Mouse (Mus musculus) lung, embryonic 14.5 days (tissue): ENCODE measurements around the gene Cavin4. TPM values are rescaled to one million over a fixed set of nuclear protein-coding genes. Genes with fewer than 3 reads are reported as not detected.
A peak's percentile ranks its signal among the peaks of the same experiment; 100 is the strongest.

Source experiments
- ATAC-seq: fragments of 200-750 bp; cut with Nextera tagmentation; 2 replicates; pipeline ENCODE4 v1.8.0; 2017; ENCODE audit warnings: mild to moderate bottlenecking, moderate TSS enrichment, moderate library complexity; ENCODE audit not compliant: insufficient read depth
- DNase-seq: peaks from one replicate; pipeline ENCODE4 v3.0.0-alpha.2; 2015
- H3K27ac ChIP-seq: fragments of 300-500 bp; sonication (generic); 2 replicates; pipeline ENCODE4 v1.5.1; 2014; ENCODE audit warnings: low read depth, mild to moderate bottlenecking, moderate library complexity
- H3K27me3 ChIP-seq: fragments of 300-500 bp; sonication (generic); 2 replicates; pipeline ENCODE4 v1.6.1; 2014; ENCODE audit warnings: low read length, control low read depth; ENCODE audit not compliant: insufficient read depth
- H3K36me3 ChIP-seq: fragments of 300-500 bp; sonication (generic); 2 replicates; pipeline ENCODE4 v1.6.1; 2014; ENCODE audit warnings: control low read depth; ENCODE audit not compliant: insufficient read depth
- H3K4me1 ChIP-seq: fragments of 300-500 bp; sonication (generic); 2 replicates; pipeline ENCODE4 v1.6.1; 2014; ENCODE audit warnings: antibody characterized with exemption, control low read depth; ENCODE audit not compliant: insufficient read depth
- H3K4me2 ChIP-seq: fragments of 300-500 bp; sonication (generic); 2 replicates; pipeline ENCODE4 v1.6.1; 2014; ENCODE audit warnings: mild to moderate bottlenecking
- H3K4me3 ChIP-seq: fragments of 300-500 bp; sonication (generic); 2 replicates; pipeline ENCODE4 v1.5.1; 2014; ENCODE audit warnings: low read depth, low read length
- H3K9ac ChIP-seq: fragments of 300-500 bp; sonication (generic); 2 replicates; pipeline ENCODE4 v1.6.1; 2014
- H3K9me3 ChIP-seq: fragments of 300-500 bp; sonication (generic); 2 replicates; pipeline ENCODE4 v1.6.1; 2016; ENCODE audit warnings: low read depth, low read length, control low read depth
- CTCF ChIP-seq: IDR thresholded peaks from 2 replicates; pipeline ENCODE4 v1.5.1; 2016; ENCODE audit warnings: antibody characterized with exemption, low read depth
- WGBS: fragments of 180-500 bp; shearing (Covaris S2); extraction: QIAGEN DNeasy Blood & Tissue Kit; methylation state at CpG from one replicate; pipeline ENCODE4 v1.1.7; 2014; 5-methylcytosine and 5-hydroxymethylcytosine counted together
- polyA plus RNA-seq: library from polyadenylated mRNA; unstranded; fragments of >200 nt; fragmentation: Nextera tagmentation; extraction: Ambion mirVana; gene quantifications from 2 replicates; pipeline ENCODE4 v1.2.1, GENCODE M21; 2014

The Cavin4 gene
- polyA plus RNA-seq, 1 experiment from 2014 or later: 1.6 TPM

DNA sequence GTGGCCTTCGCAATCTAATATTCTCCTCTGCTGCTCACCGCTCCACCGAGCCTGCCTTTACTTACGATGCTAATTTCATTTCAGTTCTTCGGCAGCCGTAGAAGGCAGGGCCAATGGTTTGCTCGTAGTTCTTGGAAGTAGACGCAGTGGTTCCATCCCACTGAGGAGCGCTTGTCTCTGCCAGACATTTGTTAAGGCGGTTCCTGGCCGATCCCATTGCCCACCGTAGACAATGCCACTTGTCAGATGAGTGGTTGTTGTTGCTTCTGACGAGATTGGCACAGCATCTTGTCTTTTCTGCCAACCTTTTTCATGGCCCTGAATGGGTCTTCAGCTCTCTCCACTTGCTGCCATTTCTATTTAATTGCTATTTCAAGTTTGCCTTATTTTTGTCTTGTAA lies 33.9 kb upstream of the Cavin4 start:
- 95% methylated on average over 13 of the region's 13 CpGs for WGBS
- ATAC-seq (no peak), DNase-seq (no peak)
- H3K4me3 ChIP-seq: no peak overlapping the region
- no peak overlapping the region for H3K27ac ChIP-seq
- no peaks in the 10 kb centered on the region for H3K27me3 ChIP-seq
- peaks cover 30% of the 10 kb centered on the region; the same call in 1 of the 2 replicates for H3K36me3 ChIP-seq
- no peak for TF ChIP-seq CTCF
- no peaks in the 10 kb centered on the region for H3K4me1 ChIP-seq
- H3K4me2 ChIP-seq: no peak overlapping the region
- H3K9ac ChIP-seq: no peak overlapping the region
- no peaks in the 10 kb centered on the region for H3K9me3 ChIP-seq

DNA sequence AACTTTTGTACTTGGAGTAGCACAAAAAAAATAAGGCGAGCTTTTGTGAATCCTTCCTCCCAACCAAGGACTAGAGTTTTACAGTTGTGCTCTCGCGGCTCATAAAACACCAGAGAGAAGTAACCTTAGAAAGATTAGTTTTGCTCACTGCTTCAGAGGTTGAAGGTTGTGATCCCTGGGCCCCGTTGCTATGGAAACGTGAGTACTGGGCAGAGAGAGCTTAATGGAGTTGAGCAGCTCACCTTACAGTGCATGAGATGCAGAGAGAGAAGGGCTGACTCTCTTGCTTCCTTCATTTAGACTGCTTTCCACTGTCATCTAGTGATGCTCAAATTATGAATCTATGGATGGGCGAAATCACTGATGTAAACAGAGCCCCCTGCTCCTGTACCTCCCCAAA lies 29.8 kb upstream of the Cavin4 start:
- Histone ChIP-seq H3K36me3 (peaks cover 25% of the 10 kb centered on the region), H3K27me3 (no peaks in the 10 kb centered on the region), H3K27ac (no peak overlapping the region), H3K4me2 (no peak overlapping the region), H3K4me1 (no peaks in the 10 kb centered on the region), H3K9ac (no peak overlapping the region), H3K4me3 (no peak overlapping the region), H3K9me3 (no peaks in the 10 kb centered on the region)
- DNase-seq (no peak), ATAC-seq (no peak)
- WGBS: 66% methylated on average over 6 of the region's 6 CpGs
- TF ChIP-seq CTCF: no peak

DNA sequence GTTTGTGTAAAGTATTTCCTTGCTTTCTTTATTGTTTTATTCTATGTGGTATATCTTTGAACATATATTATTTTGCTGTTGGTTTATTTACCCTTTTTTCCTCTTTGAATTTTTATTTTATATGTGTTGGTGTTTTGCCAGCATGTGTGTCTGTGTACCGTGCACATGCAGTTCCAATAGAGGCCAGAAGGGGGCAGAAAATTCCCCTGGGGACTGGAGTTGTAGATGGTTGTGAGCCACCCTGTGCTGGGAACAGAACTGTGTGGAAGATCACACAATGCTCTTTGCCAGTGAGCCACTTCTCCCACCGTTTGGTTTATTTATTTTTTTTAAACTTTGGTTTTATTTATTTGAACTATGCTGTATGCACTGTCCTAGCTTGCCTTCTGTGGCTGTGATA lies 29.3 kb upstream of the Cavin4 start:
- H3K4me2 ChIP-seq: no peak overlapping the region
- TF ChIP-seq CTCF: peak; percentile 62
- H3K4me1 ChIP-seq: no peaks in the 10 kb centered on the region
- DNase-seq (peak; percentile 57), ATAC-seq (no peak)
- no peaks in the 10 kb centered on the region for H3K9me3 ChIP-seq
- 52% methylated on average over 2 of the region's 2 CpGs for WGBS
- H3K27me3 ChIP-seq: no peaks in the 10 kb centered on the region
- no peak overlapping the region for H3K4me3 ChIP-seq
- peaks cover 23% of the 10 kb centered on the region for H3K36me3 ChIP-seq
- no peak overlapping the region for H3K27ac ChIP-seq
- no peak overlapping the region for H3K9ac ChIP-seq

DNA sequence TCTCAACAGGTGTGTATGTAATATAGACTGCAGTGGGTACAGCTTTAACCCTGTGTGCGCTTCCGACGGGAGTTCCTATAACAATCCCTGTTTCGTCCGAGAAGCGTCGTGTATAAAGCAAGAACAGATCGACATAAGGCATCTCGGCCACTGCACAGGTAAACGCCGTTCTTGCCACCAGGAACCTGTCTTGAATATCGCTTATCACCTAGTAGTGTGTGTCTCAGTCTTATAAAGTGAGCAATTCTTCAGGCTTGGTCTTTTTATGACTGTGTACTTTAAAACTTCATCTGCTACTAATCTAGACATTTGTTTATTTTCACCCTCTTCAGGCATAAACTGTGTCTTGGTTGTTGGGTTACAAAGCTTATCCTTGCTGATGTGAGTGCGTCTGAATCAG lies 26.5 kb upstream of the Cavin4 start:
- Histone ChIP-seq H3K36me3 (peaks cover 34% of the 10 kb centered on the region), H3K9me3 (no peaks in the 10 kb centered on the region), H3K4me2 (no peak overlapping the region), H3K4me3 (no peak overlapping the region), H3K9ac (no peak overlapping the region), H3K27ac (no peak overlapping the region), H3K27me3 (no peaks in the 10 kb centered on the region), H3K4me1 (no peaks in the 10 kb centered on the region)
- TF ChIP-seq CTCF: no peak
- 63% methylated on average over 13 of the region's 13 CpGs for WGBS
- DNase-seq (no peak), ATAC-seq (no peak)

DNA sequence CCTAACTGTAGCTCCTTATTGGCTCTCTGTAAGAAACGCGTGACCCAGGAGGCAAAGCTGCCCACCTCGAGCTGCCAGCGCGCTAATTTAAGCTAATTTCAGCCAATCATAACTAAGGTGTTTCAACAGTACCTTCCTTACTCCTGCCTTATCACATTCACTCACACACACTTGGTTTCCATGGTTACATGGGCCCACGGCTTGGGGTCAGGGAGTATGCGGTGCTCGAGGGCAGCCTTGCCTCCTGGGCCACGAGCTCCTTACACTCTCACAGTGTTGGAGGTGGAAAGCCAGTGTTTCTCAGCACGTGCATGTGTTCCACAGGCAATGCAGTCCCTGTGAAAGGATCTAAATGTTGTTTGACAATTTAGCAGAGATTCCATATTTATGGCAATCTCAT lies 25.2 kb upstream of the Cavin4 start:
- Histone ChIP-seq H3K9ac (no peak overlapping the region), H3K36me3 (peaks cover 37% of the 10 kb centered on the region), H3K4me1 (no peaks in the 10 kb centered on the region), H3K9me3 (no peaks in the 10 kb centered on the region), H3K27ac (no peak overlapping the region), H3K27me3 (no peaks in the 10 kb centered on the region), H3K4me3 (no peak overlapping the region), H3K4me2 (no peak overlapping the region)
- TF ChIP-seq CTCF: no peak
- ATAC-seq (no peak), DNase-seq (no peak)
- 49% methylated on average over 10 of the region's 10 CpGs for WGBS

DNA sequence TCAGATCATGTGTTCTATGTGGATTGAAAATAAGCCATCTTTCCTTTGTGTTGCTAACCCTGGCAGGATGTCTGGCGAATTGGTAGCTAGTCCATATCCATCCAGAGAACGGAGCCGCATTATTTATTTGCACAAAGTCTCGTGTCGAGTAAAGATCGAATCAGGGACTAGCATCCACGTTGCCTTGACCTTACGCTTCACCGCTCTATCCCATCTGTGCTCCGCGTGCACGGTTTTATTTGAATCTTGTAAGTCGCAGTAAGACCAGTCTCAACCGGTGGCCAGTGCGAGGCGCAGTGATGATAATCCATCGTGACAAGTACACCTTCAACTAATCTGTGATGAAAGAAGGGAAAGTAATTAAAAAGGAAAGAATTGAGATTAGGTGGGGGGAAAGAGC lies 23.8 kb upstream of the Cavin4 start:
- no peaks in the 10 kb centered on the region for H3K4me1 ChIP-seq
- H3K27me3 ChIP-seq: no peaks in the 10 kb centered on the region
- TF ChIP-seq CTCF: no peak
- 89% methylated on average over 17 of the region's 17 CpGs for WGBS
- DNase-seq (no peak), ATAC-seq (no peak)
- H3K36me3 ChIP-seq: peaks cover 48% of the 10 kb centered on the region
- no peak overlapping the region for H3K4me3 ChIP-seq
- H3K9me3 ChIP-seq: no peaks in the 10 kb centered on the region
- H3K4me2 ChIP-seq: no peak overlapping the region
- H3K27ac ChIP-seq: no peak overlapping the region
- H3K9ac ChIP-seq: no peak overlapping the region

DNA sequence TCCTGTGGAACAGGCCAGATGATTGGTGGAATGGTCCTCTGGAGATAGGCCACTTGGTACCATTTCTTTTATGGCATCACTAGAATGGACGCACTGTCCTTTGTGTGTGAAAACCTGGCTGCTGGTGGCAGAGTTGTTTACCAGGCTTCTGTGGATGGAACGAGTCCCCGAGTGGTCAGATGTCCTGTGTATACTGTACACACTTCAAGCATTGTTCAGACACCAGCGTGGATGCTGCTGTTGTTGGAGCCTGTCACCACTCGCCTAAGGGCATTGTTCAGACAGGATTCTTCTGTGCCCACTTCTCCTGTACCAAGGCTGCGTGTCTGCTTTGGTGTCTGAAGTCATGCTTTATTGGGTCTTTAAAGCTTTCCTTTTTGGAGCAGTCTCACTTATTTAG lies 19.5 kb upstream of the Cavin4 start:
- Histone ChIP-seq H3K9me3 (no peaks in the 10 kb centered on the region), H3K27me3 (no peaks in the 10 kb centered on the region), H3K36me3 (peaks cover 58% of the 10 kb centered on the region), H3K4me2 (no peak overlapping the region), H3K9ac (no peak overlapping the region), H3K27ac (no peak overlapping the region), H3K4me3 (no peak overlapping the region), H3K4me1 (no peaks in the 10 kb centered on the region)
- no peak for TF ChIP-seq CTCF
- WGBS: 81% methylated on average over 6 of the region's 6 CpGs
- ATAC-seq (no peak), DNase-seq (no peak)

DNA sequence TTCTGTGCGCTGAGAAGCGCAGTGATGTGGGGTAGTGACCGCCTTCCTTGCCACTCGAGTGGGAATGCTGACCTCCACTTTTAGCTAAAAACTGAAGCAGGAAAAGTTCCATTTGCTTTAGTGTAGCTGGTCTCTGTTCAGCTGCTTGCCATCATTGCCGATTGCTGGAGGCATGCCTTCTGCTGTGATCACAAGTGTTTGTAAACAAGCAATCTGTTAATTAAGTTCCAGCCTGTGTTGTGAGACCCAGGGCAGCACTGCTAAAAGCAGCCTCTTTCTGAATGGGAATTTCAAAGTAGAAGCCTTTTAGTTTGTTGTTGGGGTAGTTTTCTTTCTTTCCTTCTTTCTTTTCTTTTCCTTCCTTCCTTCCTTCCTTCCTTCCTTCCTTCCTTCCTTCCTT lies 17.2 kb upstream of the Cavin4 start:
- TF ChIP-seq CTCF: no peak
- no peak overlapping the region for H3K4me2 ChIP-seq
- ATAC-seq: no peak
- no peak overlapping the region for H3K9ac ChIP-seq
- no peak overlapping the region for H3K27ac ChIP-seq
- 84% methylated on average over 5 of the region's 5 CpGs for WGBS
- H3K4me1 ChIP-seq: no peaks in the 10 kb centered on the region
- no peak overlapping the region for H3K4me3 ChIP-seq
- peaks cover 57% of the 10 kb centered on the region for H3K36me3 ChIP-seq
- DNase-seq: no peak
- H3K27me3 ChIP-seq: no peaks in the 10 kb centered on the region
- H3K9me3 ChIP-seq: no peaks in the 10 kb centered on the region
